Mouse (Mus musculus) brain, embryonic 14.5 days (tissue): ENCODE results near the gene Bmper. TPM values are rescaled to one million over a fixed set of nuclear protein-coding genes. Genes with fewer than 3 reads are reported as not detected.
A peak's percentile ranks its signal among the peaks of the same experiment; 100 is the strongest.

Source experiments
- DNase-seq: peaks from one replicate; pipeline ENCODE4 v3.0.0-alpha.2; 2011; ENCODE audit warnings: low read depth
- CTCF ChIP-seq: fragments of 200-500 bp; IDR thresholded peaks from 2 replicates; pipeline ENCODE4 v1.5.1; 2012; ENCODE audit warnings: inconsistent platforms, mild to moderate bottlenecking, moderate library complexity, borderline replicate concordance; ENCODE audit not compliant: insufficient read depth, insufficient read length; ENCODE audit errors: extremely low read depth
- POLR2A ChIP-seq: fragments of 200-500 bp; IDR thresholded peaks from 2 replicates; pipeline ENCODE4 v1.6.1; 2012; ENCODE audit warnings: mild to moderate bottlenecking, inconsistent platforms, borderline replicate concordance; ENCODE audit not compliant: poor library complexity, insufficient read depth, insufficient read length, severe bottlenecking; ENCODE audit errors: extremely low read depth
- polyA plus RNA-seq: library from polyadenylated mRNA; depleted of rRNA; stranded (reverse); fragments of >200 nt; gene quantifications from 2 replicates; pipeline ENCODE4 v1.2.3, GENCODE M21; 2012

The Bmper gene
- polyA plus RNA-seq, 1 experiment = 5.4 TPM

GRCm38 (mm10) chr9:23436751-23437150 lies 213.9 kb downstream of the Bmper start:
- DNase-seq = peak; percentile 71
- TF ChIP-seq POLR2A (no peak), CTCF (no peak)

GRCm38 (mm10) chr9:23438662-23439061 lies 215.8 kb downstream of the Bmper start:
- TF ChIP-seq POLR2A (no peak), CTCF (no peak)
- no peak for DNase-seq

- DNase-seq = no peak
- TF ChIP-seq POLR2A = no peak
- no peak for TF ChIP-seq CTCF
Measured at GRCm38 (mm10) chr9:23442168-23442567, 219.3 kb downstream of the Bmper start.

GRCm38 (mm10) chr9:23444975-23445374 lies 222.1 kb downstream of the Bmper start:
- TF ChIP-seq POLR2A (no peak), CTCF (no peak)
- no peak for DNase-seq

GRCm38 (mm10) chr9:23447271-23447961 lies 224.5 kb downstream of the Bmper start:
- no peak for DNase-seq
- TF ChIP-seq CTCF = no peak
- TF ChIP-seq POLR2A = no peak

- peak; percentile 69 for DNase-seq
- TF ChIP-seq CTCF = no peak
- TF ChIP-seq POLR2A = no peak
Measured at GRCm38 (mm10) chr9:23453309-23453708, 230.4 kb downstream of the Bmper start.

GRCm38 (mm10) chr9:23457186-23457585 lies 234.3 kb downstream of the Bmper start:
- TF ChIP-seq POLR2A (no peak), CTCF (no peak)
- no peak for DNase-seq

GRCm38 (mm10) chr9:23460721-23461120 lies 237.8 kb downstream of the Bmper start:
- DNase-seq = peak; percentile 87
- TF ChIP-seq POLR2A = no peak
- TF ChIP-seq CTCF = no peak

GRCm38 (mm10) chr9:23462949-23463608 lies 240.2 kb downstream of the Bmper start:
- TF ChIP-seq POLR2A = no peak
- peak; percentile 69; the same call in 1 of the 2 replicates for TF ChIP-seq CTCF
- peak; percentile 96 for DNase-seq

GRCm38 (mm10) chr9:23464981-23465630 lies 242.2 kb downstream of the Bmper start:
- TF ChIP-seq CTCF (no peak), POLR2A (no peak)
- no peak for DNase-seq

- TF ChIP-seq CTCF (no peak), POLR2A (no peak)
- DNase-seq = no peak
Measured at GRCm38 (mm10) chr9:23469886-23470285, 247.0 kb downstream of the Bmper start.

- TF ChIP-seq CTCF (no peak), POLR2A (no peak)
- no peak for DNase-seq
Measured at GRCm38 (mm10) chr9:23485851-23486250, 263.0 kb downstream of the Bmper start.
